Mouse (Mus musculus) urinary bladder, postnatal 14 days (tissue): ENCODE measurements at regions not wholly inside any gene's neighbourhood (a gene's known extent, or its start where the extent isn't known, plus 50 kb on each side); places are given as distances from the start of the nearest gene placed in this dataset.

ENCODE experiments used
- DNase-seq: peaks from one replicate; pipeline ENCODE4 v3.0.0; 2021; ENCODE audit warnings: low spot score

- DNase-seq = no peak
These were observed 95.9 kb upstream of the Slc13a1 start for GRCm38 (mm10) chr6:24263796-24264195.

DNA sequence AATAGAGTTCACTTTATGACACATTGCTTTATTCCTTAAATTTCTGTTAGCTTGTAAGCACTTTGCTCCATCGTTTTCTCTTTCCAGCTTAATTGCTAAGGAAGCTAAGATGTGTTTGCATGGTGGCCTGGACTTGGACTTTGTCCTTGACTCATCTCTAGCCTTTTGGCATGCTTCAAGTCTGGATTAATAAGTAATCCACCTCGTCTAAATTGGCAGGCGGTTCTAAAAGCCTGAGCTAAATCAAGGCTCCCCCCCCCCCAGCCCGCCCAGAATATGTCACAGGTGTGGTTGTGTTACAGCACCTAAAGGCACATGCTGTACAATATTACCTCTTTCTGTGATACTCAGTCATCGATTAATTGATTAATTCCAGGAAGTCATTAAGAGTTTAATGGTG, 94.7 kb upstream of the Slc13a1 start:
- DNase-seq = no peak

DNA sequence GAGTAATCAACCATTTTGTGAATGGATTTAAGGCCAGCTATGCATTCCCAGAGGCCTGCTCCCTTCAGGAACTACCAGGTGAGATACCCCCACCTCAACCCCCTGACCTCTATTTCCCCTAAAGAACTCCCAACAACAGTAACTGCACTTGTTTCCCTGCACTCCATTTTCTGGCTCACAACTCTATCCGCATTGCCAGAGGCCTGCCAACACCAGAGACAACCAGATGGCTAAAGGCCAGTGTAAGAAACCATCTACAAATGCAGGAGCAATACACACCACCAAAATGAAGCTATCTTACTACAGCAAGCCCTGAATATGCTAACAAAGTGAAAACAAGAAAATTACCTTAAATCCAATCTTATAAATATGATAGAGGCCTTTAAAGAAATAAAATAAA, 77.7 kb upstream of the Slc13a1 start:
- no peak for DNase-seq

- DNase-seq = no peak
These were observed 70.6 kb upstream of the Slc13a1 start for GRCm38 (mm10) chr6:24238541-24238940.

GRCm38 (mm10) chr6:24238054-24238453, 70.2 kb upstream of the Slc13a1 start:
- DNase-seq = no peak

DNA sequence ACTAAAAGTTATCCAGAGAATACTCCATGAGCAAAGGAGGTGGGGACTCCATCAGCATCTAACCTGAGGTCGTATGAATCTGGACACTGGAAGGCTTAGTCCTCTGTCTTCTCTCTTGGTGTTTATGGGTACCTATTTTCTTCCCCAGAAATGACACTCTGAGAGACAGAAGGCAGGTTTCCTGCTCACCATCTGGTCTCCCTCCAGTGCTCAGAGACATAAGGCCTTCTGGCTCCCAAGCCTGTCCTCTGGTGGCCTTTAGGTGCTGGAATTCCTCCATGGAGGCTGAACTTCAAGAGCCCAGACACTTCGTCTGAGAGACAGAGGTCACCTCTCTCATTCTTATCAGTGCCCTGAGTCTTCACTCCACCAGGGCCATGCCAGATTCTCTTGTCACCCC, 65.7 kb upstream of the Slc13a1 start:
- DNase-seq = no peak

GRCm38 (mm10) chr6:24220589-24220988, 52.7 kb upstream of the Slc13a1 start:
- DNase-seq = no peak

GRCm38 (mm10) chr6:24219882-24220522, 52.1 kb upstream of the Slc13a1 start:
- DNase-seq = no peak
